Comparison of ENCODE assay signal across 1 mouse cellular context in genomic region chr3:121357030-121357429, GRCm38 (mm10).
TF ChIP-seq lines count a peak whose summit lies in the region.

No protein-coding gene starts in this region.

TF ChIP-seq in MEL, 35 proteins besides CTCF, POLR2A, EP300 and RAD21 (continued from another document):
- TF ChIP-seq NRF1 (IDR thresholded peaks at IDR 0.05; ENCODE audit: insufficient read depth, low read depth, low read length, poor library complexity, severe bottlenecking) (no peak), ZKSCAN1 (IDR thresholded peaks at IDR 0.05; ENCODE audit: low read depth, low read length) (no peak), MAFK (IDR thresholded peaks at IDR 0.05; ENCODE audit: borderline replicate concordance, low read depth, low read length) (no peak)
